Mouse (Mus musculus) embryonic facial prominence, embryonic 12.5 days (tissue): Measurements from ENCODE around the gene Tcaf1. TPM values are rescaled to one million over a fixed set of nuclear protein-coding genes. Genes with fewer than 3 reads are reported as not detected.

ENCODE experiments used
- ATAC-seq: fragments of 200-750 bp; cut with Nextera tagmentation; 2 replicates; pipeline ENCODE4 v1.8.0; 2017; ENCODE audit not compliant: insufficient number of reproducible peaks, insufficient read depth, low FRiP score, low TSS enrichment
- H3K27ac ChIP-seq: fragments of 300-500 bp; sonication (generic); 2 replicates; pipeline ENCODE4 v1.5.1; 2016; ENCODE audit warnings: mild to moderate bottlenecking
- H3K27me3 ChIP-seq: fragments of 300-500 bp; sonication (generic); 2 replicates; pipeline ENCODE4 v1.6.1; 2016; ENCODE audit warnings: mild to moderate bottlenecking, moderate library complexity
- H3K36me3 ChIP-seq: fragments of 300-500 bp; sonication (generic); 2 replicates; pipeline ENCODE4 v1.6.1; 2016; ENCODE audit warnings: mild to moderate bottlenecking
- H3K4me1 ChIP-seq: fragments of 300-500 bp; sonication (generic); 2 replicates; pipeline ENCODE4 v1.6.1; 2016
- H3K4me2 ChIP-seq: fragments of 300-500 bp; sonication (generic); replicated peaks from 2 replicates; pipeline ENCODE4 v1.6.1; 2016; ENCODE audit warnings: mild to moderate bottlenecking, moderate library complexity
- H3K4me3 ChIP-seq: fragments of 300-500 bp; sonication (generic); 2 replicates; pipeline ENCODE4 v1.5.1; 2016; ENCODE audit warnings: mild to moderate bottlenecking
- H3K9ac ChIP-seq: fragments of 300-500 bp; sonication (generic); 2 replicates; pipeline ENCODE4 v1.6.1; 2016; ENCODE audit warnings: mild to moderate bottlenecking, moderate library complexity
- H3K9me3 ChIP-seq: fragments of 300-500 bp; sonication (generic); 2 replicates; pipeline ENCODE4 v1.6.1; 2016; ENCODE audit warnings: mild to moderate bottlenecking, moderate library complexity
- WGBS: fragments of 180-500 bp; shearing (Covaris S2); methylation state at CpG from one replicate; pipeline ENCODE4 v1.1.7; 2016; 5-methylcytosine and 5-hydroxymethylcytosine counted together
- polyA plus RNA-seq: library from polyadenylated mRNA; unstranded; fragments of >200 nt; fragmentation: Nextera tagmentation; extraction: Ambion mirVana; gene quantifications from 2 replicates; pipeline ENCODE4 v1.2.1, GENCODE M21; 2016

Tcaf1 gene
- polyA plus RNA-seq, 1 experiment from 2014 or later: 106 TPM

DNA sequence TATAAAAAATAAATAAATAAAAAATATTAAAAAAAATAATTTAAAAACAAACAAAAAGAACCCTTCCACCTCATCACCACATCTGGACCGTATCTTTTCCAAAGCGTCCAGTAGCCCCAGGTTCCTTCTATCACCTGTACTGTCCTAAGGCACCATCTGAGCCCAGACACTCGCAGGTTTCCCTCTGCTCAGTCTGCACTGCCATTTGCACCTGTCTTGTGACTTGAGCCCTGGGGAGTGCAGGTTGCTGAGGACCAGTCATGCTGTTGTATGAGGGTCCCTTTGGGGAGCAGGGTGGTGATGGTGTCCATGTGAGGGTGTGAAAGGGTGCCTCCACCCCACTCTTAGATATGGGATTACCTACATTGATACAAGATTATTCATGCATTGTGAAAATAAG lies 33.9 kb downstream of the Tcaf1 start:
- Histone ChIP-seq H3K4me2 (no peak overlapping the region), H3K36me3 (peaks cover 79% of the 10 kb centered on the region), H3K4me3 (no peak overlapping the region), H3K4me1 (no peaks in the 10 kb centered on the region), H3K9ac (no peak overlapping the region), H3K9me3 (no peaks in the 10 kb centered on the region), H3K27ac (no peak overlapping the region), H3K27me3 (no peaks in the 10 kb centered on the region)
- 92% methylated on average over 3 of the region's 3 CpGs for WGBS
- ATAC-seq: peak; percentile 52; the same call in 1 of the 2 replicates

DNA sequence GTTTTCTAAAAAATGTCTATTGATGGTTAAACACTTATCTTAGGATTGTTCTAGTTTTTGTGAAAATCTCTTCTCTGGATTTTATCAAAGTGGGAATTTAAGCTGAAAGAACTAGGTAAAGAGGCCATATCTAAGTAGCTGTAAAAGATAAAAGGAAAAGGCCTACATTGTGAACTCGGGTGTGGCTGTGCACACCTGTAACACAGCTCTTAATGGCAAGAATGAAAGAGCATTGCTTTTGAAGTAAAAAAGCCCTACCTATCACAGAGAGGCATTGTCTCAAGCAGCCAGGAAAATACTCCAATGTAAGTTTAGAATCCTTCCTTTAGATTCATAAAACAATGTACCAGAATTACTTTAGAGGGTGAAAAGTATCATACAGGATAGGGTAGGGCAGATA lies 38.1 kb downstream of the Tcaf1 start:
- WGBS: 86% methylated on average over 1 of the region's 1 CpGs
- H3K36me3 ChIP-seq: peaks cover 55% of the 10 kb centered on the region

DNA sequence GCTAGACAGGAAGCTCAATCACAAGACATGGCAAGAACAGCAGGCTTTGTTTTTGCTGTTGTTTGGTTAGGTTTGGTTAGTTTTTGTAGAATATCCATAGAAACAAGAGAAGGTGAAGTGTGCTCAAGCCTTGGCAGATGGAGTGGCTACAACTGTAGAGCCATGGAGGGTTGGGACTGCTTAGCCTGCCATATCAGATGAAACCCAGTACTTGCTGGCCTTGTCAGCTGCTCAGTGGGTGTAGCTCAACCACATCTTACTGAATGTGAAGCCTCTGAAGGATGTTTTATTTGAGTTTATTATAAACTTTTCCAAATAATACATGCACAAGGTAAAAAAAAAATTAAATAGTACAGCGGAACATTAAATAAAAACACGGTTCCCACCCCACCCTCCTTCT lies 42.2 kb downstream of the Tcaf1 start:
- Histone ChIP-seq H3K9ac (no peak overlapping the region), H3K4me1 (no peaks in the 10 kb centered on the region), H3K9me3 (no peaks in the 10 kb centered on the region), H3K27me3 (no peaks in the 10 kb centered on the region), H3K4me3 (no peak overlapping the region), H3K27ac (no peak overlapping the region), H3K36me3 (peaks cover 17% of the 10 kb centered on the region), H3K4me2 (no peak overlapping the region)
- 91% methylated on average over 2 of the region's 2 CpGs for WGBS
- ATAC-seq: no peak

More for the DNA sequence above, 38.1 kb downstream of the Tcaf1 start:
- no peak for ATAC-seq
- H3K9me3 ChIP-seq: no peaks in the 10 kb centered on the region
- H3K4me2 ChIP-seq: no peak overlapping the region
- no peaks in the 10 kb centered on the region for H3K4me1 ChIP-seq
- no peak overlapping the region for H3K4me3 ChIP-seq
- no peak overlapping the region for H3K27ac ChIP-seq
- no peaks in the 10 kb centered on the region for H3K27me3 ChIP-seq
- no peak overlapping the region for H3K9ac ChIP-seq

DNA sequence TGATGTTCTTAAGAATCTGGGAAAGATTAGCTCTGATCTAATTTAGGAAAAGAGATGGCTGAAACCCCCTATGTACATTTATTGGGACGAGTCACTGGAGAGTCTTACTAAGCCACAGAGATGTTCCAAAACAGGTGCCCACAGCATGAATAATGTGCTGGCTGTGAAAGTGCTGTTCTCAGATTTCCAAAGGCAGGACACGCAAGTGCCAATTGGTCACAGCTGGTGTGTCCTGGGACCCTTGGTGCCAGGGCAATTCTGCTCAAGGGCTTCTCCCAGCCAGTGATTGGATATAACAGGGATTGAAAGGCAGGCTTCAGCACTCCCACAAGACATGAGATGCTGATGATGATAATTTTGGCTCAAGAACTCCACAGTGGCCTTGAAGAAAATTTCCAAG lies 48.1 kb downstream of the Tcaf1 start:
- 28% methylated on average over 2 of the region's 2 CpGs for WGBS

DNA sequence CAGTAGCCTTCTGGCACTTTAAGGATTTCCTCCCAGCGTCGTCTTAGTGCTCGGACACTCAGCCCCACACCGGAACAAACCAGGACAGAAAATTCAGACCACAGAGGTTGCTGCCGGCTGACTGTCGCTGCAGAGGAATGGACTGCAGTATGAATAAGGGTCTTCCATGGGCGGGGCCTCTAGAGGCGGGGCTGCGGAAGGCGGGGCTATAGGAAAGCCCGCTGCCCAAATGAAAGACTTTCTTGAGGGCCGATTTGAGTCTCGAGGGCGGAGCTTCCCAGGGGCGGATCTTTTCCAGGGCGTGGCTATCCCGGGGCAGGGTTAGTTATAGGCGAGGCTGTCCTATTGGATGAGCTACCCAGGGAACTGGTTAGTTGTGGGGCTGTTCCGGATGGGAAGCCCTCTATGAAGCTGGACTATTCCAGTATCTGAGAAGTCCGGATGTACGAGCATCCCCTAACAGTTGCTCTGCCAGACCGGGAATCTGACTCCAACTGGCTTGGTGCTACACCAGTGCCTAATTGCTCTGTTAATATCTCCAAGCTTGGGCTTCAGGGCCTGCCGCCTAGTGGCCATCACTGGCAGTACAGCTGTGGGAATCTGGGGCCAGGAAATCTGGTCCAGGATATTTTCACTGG lies 64.9 kb downstream of the Tcaf1 start, which contains the start of gene Tcaf2:
Gene Tcaf2 (minus strand): TSS at position 343 of the 638 bp plus-strand sequence.
- H3K4me1 ChIP-seq: no peaks in the 10 kb centered on the region
- no peaks in the 10 kb centered on the region for H3K27me3 ChIP-seq
- ATAC-seq: peak; percentile 98
- under 1% methylated on average over 23 of the region's 23 CpGs for WGBS
- H3K27ac ChIP-seq: no peak within 1 kb of the TSS
- H3K9ac ChIP-seq: no peak within 1 kb of the TSS
- H3K4me2 ChIP-seq: peak within 1 kb of the TSS; percentile 53
- no peaks in the 10 kb centered on the region for H3K36me3 ChIP-seq
- H3K4me3 ChIP-seq: peak within 1 kb of the TSS; percentile 36
- H3K9me3 ChIP-seq: no peaks in the 10 kb centered on the region

More for the DNA sequence above, 48.1 kb downstream of the Tcaf1 start:
- no peaks in the 10 kb centered on the region for H3K9me3 ChIP-seq
- H3K36me3 ChIP-seq: no peaks in the 10 kb centered on the region
- no peak overlapping the region for H3K9ac ChIP-seq
- no peak for ATAC-seq
- no peak overlapping the region for H3K27ac ChIP-seq
- no peaks in the 10 kb centered on the region for H3K4me1 ChIP-seq
- no peak overlapping the region for H3K4me2 ChIP-seq
- H3K4me3 ChIP-seq: no peak overlapping the region
- H3K27me3 ChIP-seq: no peaks in the 10 kb centered on the region

DNA sequence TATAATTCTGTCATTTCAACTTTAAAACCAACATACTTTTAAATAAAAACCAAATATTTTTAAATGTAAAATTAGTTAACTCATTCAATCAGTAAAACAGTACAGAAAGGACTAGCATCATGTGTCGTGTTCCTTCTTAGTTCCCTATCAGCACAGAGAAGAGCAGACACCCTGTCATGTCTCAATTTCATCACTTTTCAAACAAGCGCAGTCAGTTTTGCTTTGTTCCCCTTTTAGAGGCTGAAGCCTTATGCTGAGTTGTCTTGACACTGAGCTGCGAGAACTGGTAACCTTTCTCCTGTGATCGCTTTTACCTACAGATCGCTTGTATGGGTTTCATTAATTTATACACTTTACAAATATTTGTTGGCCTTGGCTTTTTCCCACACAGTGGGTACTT lies 75.5 kb downstream of the Tcaf1 start:
- H3K36me3 ChIP-seq: no peaks in the 10 kb centered on the region
- H3K9ac ChIP-seq: no peak overlapping the region
- H3K4me2 ChIP-seq: no peak overlapping the region
- no peaks in the 10 kb centered on the region for H3K9me3 ChIP-seq
- H3K27me3 ChIP-seq: no peaks in the 10 kb centered on the region
- no peak for ATAC-seq
- H3K27ac ChIP-seq: no peak overlapping the region
- WGBS: 85% methylated on average over 5 of the region's 5 CpGs
- no peaks in the 10 kb centered on the region for H3K4me1 ChIP-seq
- H3K4me3 ChIP-seq: no peak overlapping the region

DNA sequence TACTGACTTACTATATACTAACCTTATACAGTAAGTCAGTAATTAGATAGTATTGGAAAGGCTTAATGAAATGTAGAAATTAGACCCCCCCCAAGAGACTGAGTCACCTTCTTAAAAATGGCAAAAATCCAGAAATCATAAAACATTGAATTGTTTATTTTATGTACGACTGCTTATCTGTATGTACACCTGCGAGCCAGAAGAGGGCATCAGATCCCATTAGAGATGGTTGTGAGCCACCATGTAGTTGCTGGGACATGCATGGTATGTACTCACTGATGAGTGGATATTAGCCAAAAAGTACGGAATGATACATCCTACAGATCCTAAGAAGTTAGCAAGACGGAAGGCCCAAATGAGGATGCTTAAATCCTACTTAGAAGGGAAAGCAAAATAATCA lies 78.5 kb downstream of the Tcaf1 start:
- Histone ChIP-seq H3K4me2 (no peak overlapping the region), H3K27me3 (no peaks in the 10 kb centered on the region), H3K9ac (no peak overlapping the region), H3K9me3 (no peaks in the 10 kb centered on the region), H3K36me3 (no peaks in the 10 kb centered on the region), H3K27ac (no peak overlapping the region), H3K4me3 (no peak overlapping the region), H3K4me1 (no peaks in the 10 kb centered on the region)
- 71% methylated on average over 4 of the region's 4 CpGs for WGBS
- no peak for ATAC-seq

Other genes starting within 250 kb of the Tcaf1 start
- not detected in 2 replicates for gene Olfr458, start 244.9 kb downstream of the Tcaf1 start, polyA plus RNA-seq
- not detected in 2 replicates for gene Olfr457, start 233.8 kb downstream of the Tcaf1 start, polyA plus RNA-seq
- not detected in 2 replicates for gene Olfr456, start 222.9 kb downstream of the Tcaf1 start, polyA plus RNA-seq
- not detected in 2 replicates for gene Olfr455, start 162.5 kb downstream of the Tcaf1 start, polyA plus RNA-seq
- not detected in 2 replicates for gene Tcaf3, start 112.4 kb downstream of the Tcaf1 start, polyA plus RNA-seq
- 5.8 and 6.6 TPM in 2 replicates for gene Tcaf2, start 64.8 kb downstream of the Tcaf1 start, polyA plus RNA-seq
- gene Olfr453, start 29.3 kb upstream of the Tcaf1 start, polyA plus RNA-seq: not detected in 2 replicates
- not detected in 2 replicates for gene Olfr38, start 46.3 kb upstream of the Tcaf1 start, polyA plus RNA-seq
- gene Olfr452, start 75.0 kb upstream of the Tcaf1 start, polyA plus RNA-seq: not detected in 2 replicates
- not detected in 2 replicates for gene Olfr450, start 101.9 kb upstream of the Tcaf1 start, polyA plus RNA-seq
- gene Olfr449, start 124.3 kb upstream of the Tcaf1 start, polyA plus RNA-seq: not detected in 2 replicates
- gene Olfr448, start 180.4 kb upstream of the Tcaf1 start, polyA plus RNA-seq: not detected in 2 replicates
- gene Olfr447, start 198.8 kb upstream of the Tcaf1 start, polyA plus RNA-seq: not detected in 2 replicates
- gene Olfr446, start 211.3 kb upstream of the Tcaf1 start, polyA plus RNA-seq: not detected in 2 replicates
- gene Olfr444, start 239.0 kb upstream of the Tcaf1 start, polyA plus RNA-seq: not detected in 2 replicates